Mouse (Mus musculus) limb, embryonic 10.5 days (tissue): Measurements from ENCODE around the gene Trpc4ap. TPM values are rescaled to one million over a fixed set of nuclear protein-coding genes. Genes with fewer than 3 reads are reported as not detected.

ENCODE experiments used
- DNase-seq: peaks from one replicate; pipeline ENCODE4 v3.0.0-alpha.2; 2017; ENCODE audit warnings: low spot score
- H3K27ac ChIP-seq: fragments of 300-500 bp; sonication (generic); 2 replicates; pipeline ENCODE4 v1.5.1; 2016; ENCODE audit warnings: mild to moderate bottlenecking
- H3K27me3 ChIP-seq: fragments of 300-500 bp; sonication (generic); 2 replicates; pipeline ENCODE4 v1.6.1; 2016; ENCODE audit warnings: low read depth, mild to moderate bottlenecking; ENCODE audit not compliant: poor library complexity, severe bottlenecking
- H3K36me3 ChIP-seq: fragments of 300-500 bp; sonication (generic); 2 replicates; pipeline ENCODE4 v1.6.1; 2016; ENCODE audit warnings: mild to moderate bottlenecking, moderate library complexity
- H3K4me1 ChIP-seq: fragments of 300-500 bp; sonication (generic); 2 replicates; pipeline ENCODE4 v1.6.1; 2016
- H3K4me3 ChIP-seq: fragments of 300-500 bp; sonication (generic); 2 replicates; pipeline ENCODE4 v1.5.1; 2016; ENCODE audit warnings: mild to moderate bottlenecking, moderate library complexity
- H3K9me3 ChIP-seq: fragments of 300-500 bp; sonication (generic); replicated peaks from 2 replicates; pipeline ENCODE4 v1.6.1; 2016; ENCODE audit warnings: mild to moderate bottlenecking
- WGBS: fragments of 180-500 bp; shearing (Covaris S2); methylation state at CpG from one replicate; pipeline ENCODE4 v1.1.7; 2016; 5-methylcytosine and 5-hydroxymethylcytosine counted together
- polyA plus RNA-seq: library from polyadenylated mRNA; unstranded; fragments of >200 nt; fragmentation: Nextera tagmentation; extraction: Ambion mirVana; gene quantifications from 2 replicates; pipeline ENCODE4 v1.2.1, GENCODE M21; 2016

The Trpc4ap gene
- polyA plus RNA-seq, 1 experiment from 2014 or later = 141 TPM

DNA sequence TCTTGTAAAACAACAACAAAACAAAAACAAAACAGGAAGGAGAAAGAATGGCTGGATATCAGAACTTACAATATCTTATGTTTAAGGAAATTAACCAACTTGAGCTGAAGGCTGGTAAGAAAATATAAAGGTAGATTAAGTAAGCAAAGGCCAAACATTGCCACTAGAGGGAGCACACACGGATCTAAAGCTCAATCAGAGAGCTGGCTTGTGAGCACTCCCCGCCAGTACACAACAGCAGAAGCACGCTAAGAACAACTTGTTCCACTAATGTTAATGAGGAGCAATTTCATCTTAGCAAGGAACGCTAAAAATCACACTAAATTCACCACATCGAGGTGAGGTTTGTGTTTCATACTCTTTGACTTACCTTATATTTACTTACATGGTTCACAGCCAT is 29.1 kb downstream of the Trpc4ap start:
- H3K27me3 ChIP-seq = no peaks in the 10 kb centered on the region
- H3K36me3 ChIP-seq = peaks cover 91% of the 10 kb centered on the region
- DNase-seq = no peak
- no peak overlapping the region for H3K27ac ChIP-seq
- H3K4me3 ChIP-seq = no peak overlapping the region
- no peaks in the 10 kb centered on the region for H3K4me1 ChIP-seq
- 30% methylated on average over 5 of the region's 5 CpGs for WGBS
- H3K9me3 ChIP-seq = no peaks in the 10 kb centered on the region

DNA sequence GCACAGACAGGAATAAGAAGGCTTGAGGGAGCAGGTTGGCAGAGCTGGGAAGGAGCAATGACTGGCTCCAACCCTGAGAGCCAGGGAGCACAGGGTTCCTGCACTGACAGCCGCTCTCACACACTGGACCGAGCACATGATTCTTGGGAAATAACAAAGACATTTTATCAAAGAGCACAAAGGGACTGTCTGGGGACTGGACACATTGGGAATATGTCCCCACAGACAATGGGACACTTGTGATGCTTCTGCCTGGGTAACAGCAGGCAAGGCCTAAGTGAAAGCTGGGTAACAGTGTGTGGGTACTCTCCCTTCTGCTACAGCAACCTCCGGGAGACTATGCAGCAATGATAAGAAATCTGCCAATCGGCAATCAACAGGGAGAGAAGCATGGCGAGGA is 29.8 kb downstream of the Trpc4ap start:
- Histone ChIP-seq H3K27ac (no peak overlapping the region), H3K27me3 (no peaks in the 10 kb centered on the region), H3K9me3 (no peaks in the 10 kb centered on the region), H3K4me1 (no peaks in the 10 kb centered on the region), H3K36me3 (peaks cover 91% of the 10 kb centered on the region), H3K4me3 (no peak overlapping the region)
- WGBS = 94% methylated on average over 5 of the region's 5 CpGs
- no peak for DNase-seq

DNA sequence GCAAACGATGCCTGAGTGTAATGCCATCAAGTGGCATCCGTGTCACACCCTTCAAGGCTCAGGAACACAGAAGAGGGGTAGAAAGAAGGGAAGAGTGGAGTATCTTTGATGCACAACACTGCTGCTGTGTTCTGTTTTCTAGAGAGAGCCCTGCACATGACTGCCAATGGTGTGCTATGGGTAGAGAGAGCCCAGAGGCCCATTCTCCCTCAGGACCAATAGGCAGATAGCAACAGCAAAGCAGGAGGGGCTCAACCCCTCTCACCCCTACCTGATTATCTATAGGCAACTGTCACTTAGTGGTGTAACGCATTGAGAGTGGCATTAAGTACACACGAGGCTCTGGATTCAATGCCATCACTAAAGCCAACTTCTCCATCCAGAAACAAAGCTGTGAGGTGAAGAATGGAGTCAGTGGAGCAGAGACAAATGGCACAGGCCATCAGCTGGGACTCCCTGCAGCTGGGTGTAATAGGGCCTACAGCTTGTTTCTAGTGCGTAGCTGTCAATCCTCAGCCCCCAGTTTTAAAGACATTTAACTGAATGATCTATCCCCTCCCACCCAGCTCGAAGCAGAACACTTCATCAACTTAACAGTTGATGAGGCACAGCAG is 36.3 kb downstream of the Trpc4ap start:
- Histone ChIP-seq H3K4me3 (no peak overlapping the region), H3K4me1 (no peaks in the 10 kb centered on the region), H3K36me3 (peaks cover 91% of the 10 kb centered on the region), H3K9me3 (no peaks in the 10 kb centered on the region), H3K27ac (no peak overlapping the region), H3K27me3 (no peaks in the 10 kb centered on the region)
- WGBS = 89% methylated on average over 6 of the region's 6 CpGs
- DNase-seq = no peak

DNA sequence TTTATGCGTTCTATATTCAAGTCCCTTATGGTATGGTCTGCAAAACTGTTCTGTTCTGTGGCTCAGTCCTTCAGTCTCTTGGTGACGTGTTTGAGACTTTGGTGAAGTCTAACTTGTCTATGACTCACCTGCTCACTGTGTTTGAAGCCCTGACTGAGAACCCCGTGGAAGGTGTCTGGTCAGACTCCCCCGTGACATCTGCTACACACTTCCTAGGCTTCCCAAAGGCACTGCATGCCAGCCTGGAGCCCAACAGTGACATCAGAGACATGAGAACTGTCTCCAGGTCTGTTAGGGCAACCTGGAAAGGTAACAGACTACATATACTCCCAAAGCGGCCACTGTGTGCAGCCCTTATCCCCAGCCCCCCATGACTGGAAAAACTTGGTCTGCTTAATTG is 39.6 kb downstream of the Trpc4ap start:
- no peak overlapping the region for H3K4me3 ChIP-seq
- H3K27me3 ChIP-seq = no peaks in the 10 kb centered on the region
- WGBS = 94% methylated on average over 5 of the region's 5 CpGs
- H3K4me1 ChIP-seq = no peaks in the 10 kb centered on the region
- DNase-seq = no peak
- H3K36me3 ChIP-seq = peaks cover 99% of the 10 kb centered on the region
- no peak overlapping the region for H3K27ac ChIP-seq
- no peaks in the 10 kb centered on the region for H3K9me3 ChIP-seq

DNA sequence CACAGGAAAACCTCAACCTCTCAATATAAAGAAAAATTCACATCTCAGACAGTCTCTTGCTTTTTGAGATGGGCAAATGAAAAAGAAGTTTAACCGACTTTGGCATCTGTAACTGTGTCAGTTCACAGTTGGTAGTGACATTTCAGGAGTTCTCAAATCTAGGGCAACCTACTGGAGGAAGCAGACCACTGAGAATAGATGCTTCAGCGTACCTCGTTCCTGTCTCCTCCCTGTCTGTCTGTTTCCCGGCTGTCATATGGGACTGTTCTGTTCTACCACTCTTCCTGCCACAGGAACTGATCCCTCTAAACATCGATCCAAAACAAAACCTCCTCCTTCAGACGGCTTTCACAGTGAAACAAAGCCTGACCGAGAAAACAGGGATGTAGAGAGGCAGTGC is 46.4 kb downstream of the Trpc4ap start:
- Histone ChIP-seq H3K4me3 (no peak overlapping the region), H3K27ac (no peak overlapping the region), H3K36me3 (peaks cover 96% of the 10 kb centered on the region), H3K27me3 (no peaks in the 10 kb centered on the region), H3K9me3 (no peaks in the 10 kb centered on the region), H3K4me1 (no peaks in the 10 kb centered on the region)
- 89% methylated on average over 7 of the region's 7 CpGs for WGBS
- DNase-seq = no peak

DNA sequence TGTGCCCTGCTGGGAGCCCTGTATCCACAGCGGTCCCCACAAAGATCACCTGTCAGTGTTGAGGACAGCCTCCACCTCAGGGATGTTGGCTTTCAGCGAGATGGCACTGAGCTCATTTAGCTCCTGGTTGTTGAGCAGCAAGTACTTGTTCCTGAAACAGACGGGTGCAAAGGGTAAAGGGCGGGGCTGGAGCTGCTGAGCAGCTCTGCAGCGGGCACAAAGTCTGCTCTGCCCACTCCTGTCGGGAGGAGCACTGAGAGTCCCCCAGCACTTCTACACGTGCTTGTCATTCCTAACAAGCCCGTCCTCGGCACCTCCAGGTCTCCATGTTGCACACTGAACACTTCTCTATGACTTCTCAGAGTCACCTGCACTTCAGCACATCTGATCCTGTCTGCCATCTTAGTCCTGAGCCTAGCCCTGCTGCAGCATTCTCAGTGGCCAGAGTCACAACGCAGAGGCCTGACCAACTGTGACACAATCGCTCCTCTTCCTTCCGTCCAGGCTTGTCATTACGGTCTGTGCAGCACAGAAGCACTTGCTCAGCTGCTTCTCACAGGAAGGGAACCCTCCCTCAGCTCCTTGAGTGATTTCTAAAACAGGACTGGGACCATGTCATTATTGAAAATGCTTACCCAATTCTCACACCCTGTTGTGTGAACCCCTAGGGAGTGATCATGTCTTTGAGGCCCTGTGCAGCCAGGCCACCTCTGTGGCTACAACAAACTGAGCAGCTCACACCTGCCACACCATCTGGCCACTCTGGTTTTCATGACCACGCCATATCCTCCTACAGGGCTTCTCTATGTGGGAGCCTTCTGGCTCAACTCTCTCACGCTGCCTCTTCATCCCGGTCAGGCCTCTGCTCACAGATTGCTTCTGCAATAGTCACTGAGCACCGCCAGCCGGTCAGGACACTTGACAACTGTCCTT is 50.4 kb downstream of the Trpc4ap start:
- Histone ChIP-seq H3K4me1 (no peaks in the 10 kb centered on the region), H3K36me3 (peaks cover 98% of the 10 kb centered on the region), H3K27me3 (no peaks in the 10 kb centered on the region), H3K9me3 (no peaks in the 10 kb centered on the region), H3K27ac (no peak overlapping the region), H3K4me3 (no peak overlapping the region)
- DNase-seq = no peak
- WGBS = 88% methylated on average over 18 of the region's 18 CpGs

DNA sequence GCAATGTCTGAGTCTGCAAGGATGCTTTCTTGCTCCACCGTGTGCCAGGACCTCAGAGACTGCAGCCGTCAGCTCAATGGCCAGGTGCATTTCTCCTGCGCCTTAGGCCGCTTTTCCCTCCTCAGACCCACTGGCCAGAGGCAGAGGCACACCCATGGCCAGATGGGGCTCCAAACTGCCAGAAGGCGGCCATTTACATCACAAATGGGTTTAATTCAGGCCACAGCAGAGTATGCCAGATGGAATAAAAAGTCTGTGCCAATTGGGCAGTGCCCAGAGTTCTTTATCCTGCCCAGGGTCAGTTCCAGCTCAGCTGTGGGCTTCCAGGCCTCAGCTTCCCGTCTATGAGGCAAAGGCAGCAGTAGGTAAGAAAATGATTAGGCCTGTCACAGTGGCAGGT is 51.5 kb downstream of the Trpc4ap start:
- WGBS = 94% methylated on average over 6 of the region's 6 CpGs

DNA sequence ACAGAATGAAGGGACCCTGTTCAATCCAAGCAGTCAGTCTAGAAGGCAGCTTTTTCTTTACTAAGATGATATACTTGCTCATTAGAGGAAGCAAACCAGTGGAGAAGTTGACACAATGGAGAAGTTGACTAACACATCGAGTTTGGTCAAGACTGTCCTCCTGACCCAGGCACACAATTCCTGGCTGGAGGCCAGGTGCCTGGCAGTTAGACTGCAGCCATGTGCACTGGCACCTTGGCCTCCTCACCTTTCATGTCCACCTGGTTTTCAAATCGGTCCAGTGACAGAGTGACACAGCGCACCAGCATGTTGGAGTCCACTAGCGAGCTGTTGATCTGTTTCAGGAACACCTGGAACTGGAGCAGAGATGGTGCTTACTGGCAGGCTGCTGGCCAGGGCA is 54.8 kb downstream of the Trpc4ap start:
- no peak overlapping the region for H3K4me3 ChIP-seq
- no peak for DNase-seq
- 92% methylated on average over 4 of the region's 4 CpGs for WGBS
- H3K9me3 ChIP-seq = no peaks in the 10 kb centered on the region
- H3K27ac ChIP-seq = no peak overlapping the region
- no peaks in the 10 kb centered on the region for H3K4me1 ChIP-seq
- H3K27me3 ChIP-seq = peaks cover 24% of the 10 kb centered on the region
- peaks cover 99% of the 10 kb centered on the region for H3K36me3 ChIP-seq

More for the DNA sequence above, 51.5 kb downstream of the Trpc4ap start:
- no peak for DNase-seq
- Histone ChIP-seq H3K27me3 (no peaks in the 10 kb centered on the region), H3K27ac (no peak overlapping the region), H3K4me3 (no peak overlapping the region), H3K4me1 (no peaks in the 10 kb centered on the region), H3K36me3 (peaks cover 98% of the 10 kb centered on the region), H3K9me3 (no peaks in the 10 kb centered on the region)

DNA sequence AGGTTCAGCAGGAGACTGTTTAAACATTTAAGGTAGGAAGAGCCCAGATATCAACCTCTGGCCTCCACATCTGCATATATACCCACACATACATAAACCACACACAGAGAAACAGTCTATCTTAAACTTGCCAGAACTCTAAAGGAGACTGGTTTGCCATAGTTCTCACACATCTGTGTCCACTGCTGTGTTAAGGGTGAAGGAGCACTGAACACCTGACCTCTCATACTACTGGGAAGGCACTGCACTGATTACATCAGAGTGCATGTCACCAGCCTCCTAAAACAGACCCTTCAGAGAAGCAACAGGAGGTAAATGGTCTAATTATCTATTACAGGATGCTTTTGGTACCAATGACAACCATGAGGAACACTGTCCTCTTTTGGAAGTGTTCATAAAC is 55.3 kb downstream of the Trpc4ap start:
- peaks cover 99% of the 10 kb centered on the region for H3K36me3 ChIP-seq

DNA sequence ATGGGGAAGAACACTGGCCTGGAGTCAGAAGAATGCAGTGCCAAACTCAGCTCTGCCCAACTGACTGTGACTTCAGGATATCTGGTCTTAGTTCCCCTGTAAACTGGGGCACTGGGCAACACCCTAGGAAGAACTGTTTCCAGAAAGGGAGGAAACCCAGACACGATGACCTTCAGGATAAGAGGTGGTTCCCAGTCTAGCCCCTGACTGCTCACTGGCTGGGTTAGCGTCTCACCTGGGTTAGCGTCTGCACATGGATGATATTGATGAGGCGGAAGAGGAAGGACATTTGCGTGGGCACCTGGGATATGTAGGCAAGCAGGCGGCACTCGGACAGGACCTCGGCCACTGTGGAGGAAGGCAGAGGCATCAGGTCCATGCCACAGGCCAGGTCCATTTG is 56.2 kb downstream of the Trpc4ap start:
- Histone ChIP-seq H3K27me3 (peaks cover 38% of the 10 kb centered on the region), H3K4me1 (peaks cover 9% of the 10 kb centered on the region), H3K4me3 (no peak overlapping the region), H3K27ac (no peak overlapping the region), H3K36me3 (peaks cover 99% of the 10 kb centered on the region), H3K9me3 (no peaks in the 10 kb centered on the region)
- 95% methylated on average over 8 of the region's 8 CpGs for WGBS
- no peak for DNase-seq

More for the DNA sequence above, 55.3 kb downstream of the Trpc4ap start:
- Histone ChIP-seq H3K27ac (no peak overlapping the region), H3K27me3 (peaks cover 29% of the 10 kb centered on the region), H3K9me3 (no peaks in the 10 kb centered on the region), H3K4me3 (no peak overlapping the region), H3K4me1 (0 out of 2 replicates have a peak, but pooled peaks cover 3% of the 10 kb centered on the region)
- DNase-seq = no peak

DNA sequence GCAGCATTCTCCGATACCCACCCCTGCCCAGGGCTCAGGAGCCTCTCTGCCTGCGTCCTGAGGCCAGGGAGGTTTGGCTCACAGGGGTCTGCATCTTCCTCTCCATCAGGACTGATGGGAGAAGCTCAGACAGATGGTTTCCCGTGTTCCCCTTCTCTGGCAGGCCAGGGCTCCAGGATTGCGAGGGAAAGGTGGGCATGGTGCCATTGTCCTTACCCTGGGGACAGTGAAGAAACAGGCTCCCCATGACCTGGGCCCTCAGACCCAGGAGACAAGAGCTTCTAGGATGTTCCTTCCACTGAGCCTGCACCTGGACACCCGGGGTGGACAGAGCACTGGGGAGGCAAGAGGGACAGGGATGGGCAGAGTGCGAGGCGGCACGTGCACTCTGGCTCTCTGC is 57.6 kb downstream of the Trpc4ap start:
- Histone ChIP-seq H3K27ac (no peak overlapping the region), H3K27me3 (peaks cover 52% of the 10 kb centered on the region), H3K9me3 (no peaks in the 10 kb centered on the region), H3K4me3 (no peak overlapping the region), H3K4me1 (peaks cover 21% of the 10 kb centered on the region), H3K36me3 (peaks cover 88% of the 10 kb centered on the region)
- no peak for DNase-seq
- whole genome bisulfite sequencing = 91% methylated on average over 8 of the region's 8 CpGs

DNA sequence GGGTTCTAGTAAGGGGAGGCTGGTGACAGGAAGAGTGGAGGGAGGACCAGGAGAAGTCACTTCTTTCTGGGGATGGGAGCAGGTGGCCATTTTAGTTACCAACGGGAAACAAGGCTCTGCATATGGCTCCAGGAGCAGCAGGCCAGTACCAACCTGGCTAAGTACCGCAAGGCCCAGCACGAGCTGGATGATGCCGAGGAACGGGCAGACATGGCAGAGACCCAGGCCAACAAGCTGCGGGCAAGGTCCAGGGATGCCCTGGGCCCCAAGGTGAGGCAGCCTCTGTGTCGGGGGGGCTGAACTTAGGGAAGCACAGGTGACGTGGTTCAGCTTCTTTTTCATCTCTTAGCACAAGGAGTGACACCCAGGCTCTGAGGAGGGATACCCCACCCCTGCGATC is 58.5 kb downstream of the Trpc4ap start:
- H3K36me3 ChIP-seq = peaks cover 80% of the 10 kb centered on the region
- no peak overlapping the region for H3K27ac ChIP-seq
- peaks cover 30% of the 10 kb centered on the region for H3K4me1 ChIP-seq
- no peaks in the 10 kb centered on the region for H3K9me3 ChIP-seq
- H3K4me3 ChIP-seq = no peak overlapping the region
- no peak for DNase-seq
- H3K27me3 ChIP-seq = peaks cover 61% of the 10 kb centered on the region
- 87% methylated on average over 9 of the region's 9 CpGs for WGBS

DNA sequence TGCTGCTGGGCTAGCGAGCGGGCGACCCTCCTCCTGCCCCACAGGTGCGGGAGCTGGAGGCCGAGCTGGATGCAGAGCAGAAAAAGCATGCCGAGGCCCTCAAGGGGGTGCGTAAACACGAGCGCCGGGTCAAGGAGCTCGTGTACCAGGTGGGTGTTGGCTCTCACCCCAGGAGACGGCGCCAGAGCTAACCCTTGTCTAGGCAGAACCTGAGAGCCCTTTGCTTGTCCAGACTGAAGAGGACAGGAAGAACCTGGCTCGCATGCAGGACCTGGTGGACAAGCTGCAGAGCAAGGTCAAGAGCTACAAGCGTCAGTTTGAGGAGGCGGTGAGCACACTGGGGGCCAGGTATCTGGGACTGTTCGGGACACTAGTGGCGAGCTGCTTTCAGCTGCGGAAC is 59.1 kb downstream of the Trpc4ap start:
- peaks cover 67% of the 10 kb centered on the region for H3K27me3 ChIP-seq

More for the DNA sequence above, 59.1 kb downstream of the Trpc4ap start:
- no peak for DNase-seq
- 65% methylated on average over 19 of the region's 19 CpGs for WGBS
- H3K4me3 ChIP-seq = no peak overlapping the region
- H3K4me1 ChIP-seq = peaks cover 31% of the 10 kb centered on the region
- H3K27ac ChIP-seq = no peak overlapping the region
- peaks cover 73% of the 10 kb centered on the region for H3K36me3 ChIP-seq
- H3K9me3 ChIP-seq = no peaks in the 10 kb centered on the region
